Mouse (Mus musculus) hindbrain, embryonic 16.5 days (tissue): Measurements from ENCODE around the gene Sgk2. TPM values are rescaled to one million over a fixed set of nuclear protein-coding genes. Genes with fewer than 3 reads are reported as not detected.
A peak's percentile ranks its signal among the peaks of the same experiment; 100 is the strongest.

Source experiments
- ATAC-seq: fragments of 200-750 bp; cut with Nextera tagmentation; 2 replicates; pipeline ENCODE4 v1.8.0; 2017; ENCODE audit warnings: moderate TSS enrichment, moderate library complexity
- H3K27ac ChIP-seq: fragments of 300-500 bp; sonication (generic); 2 replicates; pipeline ENCODE4 v1.5.1; 2014; ENCODE audit warnings: low read depth, mild to moderate bottlenecking, control low read depth, low read length, moderate library complexity
- H3K27me3 ChIP-seq: fragments of 300-500 bp; sonication (generic); replicated peaks from 2 replicates; pipeline ENCODE4 v1.6.1; 2014; ENCODE audit warnings: low read length; ENCODE audit not compliant: control insufficient read depth, insufficient read depth
- H3K36me3 ChIP-seq: fragments of 300-500 bp; sonication (generic); 2 replicates; pipeline ENCODE4 v1.6.1; 2014; ENCODE audit warnings: mild to moderate bottlenecking, low read length, moderate library complexity, mixed read lengths; ENCODE audit not compliant: control insufficient read depth, insufficient read depth
- H3K4me1 ChIP-seq: fragments of 300-500 bp; sonication (generic); 2 replicates; pipeline ENCODE4 v1.6.1; 2014; ENCODE audit warnings: low read depth, low read length; ENCODE audit not compliant: control insufficient read depth, insufficient read depth
- H3K4me2 ChIP-seq: fragments of 300-500 bp; sonication (generic); 2 replicates; pipeline ENCODE4 v1.6.1; 2014; ENCODE audit warnings: mild to moderate bottlenecking, low read length, control low read depth, moderate library complexity
- H3K4me3 ChIP-seq: fragments of 300-500 bp; sonication (generic); 2 replicates; pipeline ENCODE4 v1.5.1; 2014; ENCODE audit warnings: mild to moderate bottlenecking, low read length, control low read depth, moderate library complexity
- H3K9ac ChIP-seq: fragments of 300-500 bp; sonication (generic); 2 replicates; pipeline ENCODE4 v1.6.1; 2014; ENCODE audit warnings: low read depth, mild to moderate bottlenecking, control low read depth, low read length, moderate library complexity
- H3K9me3 ChIP-seq: fragments of 300-500 bp; sonication (generic); 2 replicates; pipeline ENCODE4 v1.6.1; 2014; ENCODE audit warnings: mild to moderate bottlenecking, low read length, moderate library complexity; ENCODE audit not compliant: control insufficient read depth
- WGBS: fragments of 180-500 bp; shearing (Covaris S2); extraction: QIAGEN DNeasy Blood & Tissue Kit; methylation state at CpG from one replicate; pipeline ENCODE4 v1.1.7; 2014; 5-methylcytosine and 5-hydroxymethylcytosine counted together
- polyA plus RNA-seq: library from polyadenylated mRNA; unstranded; fragments of >200 nt; fragmentation: Nextera tagmentation; extraction: Ambion mirVana; gene quantifications from 2 replicates; pipeline ENCODE4 v1.2.1, GENCODE M21; 2015

Sgk2 gene
- polyA plus RNA-seq, 1 experiment from 2014 or later: 0.25 TPM

DNA sequence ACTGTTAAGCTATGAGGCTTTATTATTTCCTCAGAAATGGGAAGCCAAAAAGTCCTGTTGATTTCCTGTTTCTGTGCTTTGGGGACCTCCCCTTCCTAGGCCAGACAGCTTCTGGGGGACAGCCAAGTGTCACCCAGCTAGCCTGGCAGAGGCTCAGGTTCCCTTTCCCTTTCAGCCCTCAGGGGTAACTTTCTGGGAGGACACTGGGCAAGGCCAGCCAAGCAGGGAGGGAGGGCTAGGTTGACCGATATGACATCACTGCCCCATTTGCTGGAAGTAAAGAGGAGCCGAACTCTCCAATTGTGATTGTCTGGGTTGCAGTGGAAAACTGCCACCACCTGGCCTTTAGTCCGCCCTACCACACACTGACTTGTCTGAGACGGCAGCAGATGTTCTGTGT lies 11.1 kb upstream of the Sgk2 start:
- H3K4me2 ChIP-seq: no peak overlapping the region
- H3K27me3 ChIP-seq: no peaks in the 10 kb centered on the region
- peak; percentile 54; the same call in 1 of the 2 replicates for ATAC-seq
- H3K4me1 ChIP-seq: peaks cover 16% of the 10 kb centered on the region
- no peak overlapping the region for H3K27ac ChIP-seq
- no peaks in the 10 kb centered on the region for H3K36me3 ChIP-seq
- no peak overlapping the region for H3K9ac ChIP-seq
- 56% methylated on average over 4 of the region's 4 CpGs for WGBS
- no peaks in the 10 kb centered on the region for H3K9me3 ChIP-seq
- H3K4me3 ChIP-seq: no peak overlapping the region

- Histone ChIP-seq H3K27ac (no peak overlapping the region), H3K27me3 (no peaks in the 10 kb centered on the region; the same call in 1 of the 2 replicates), H3K36me3 (no peaks in the 10 kb centered on the region), H3K4me2 (no peak overlapping the region), H3K4me1 (no peaks in the 10 kb centered on the region), H3K9me3 (no peaks in the 10 kb centered on the region), H3K4me3 (no peak overlapping the region), H3K9ac (no peak overlapping the region)
- ATAC-seq: no peak
- 89% methylated on average over 6 of the region's 6 CpGs for whole genome bisulfite sequencing
These were observed 2.7 kb upstream of the Sgk2 start for GRCm38 (mm10) chr2:162984381-162984780.

DNA sequence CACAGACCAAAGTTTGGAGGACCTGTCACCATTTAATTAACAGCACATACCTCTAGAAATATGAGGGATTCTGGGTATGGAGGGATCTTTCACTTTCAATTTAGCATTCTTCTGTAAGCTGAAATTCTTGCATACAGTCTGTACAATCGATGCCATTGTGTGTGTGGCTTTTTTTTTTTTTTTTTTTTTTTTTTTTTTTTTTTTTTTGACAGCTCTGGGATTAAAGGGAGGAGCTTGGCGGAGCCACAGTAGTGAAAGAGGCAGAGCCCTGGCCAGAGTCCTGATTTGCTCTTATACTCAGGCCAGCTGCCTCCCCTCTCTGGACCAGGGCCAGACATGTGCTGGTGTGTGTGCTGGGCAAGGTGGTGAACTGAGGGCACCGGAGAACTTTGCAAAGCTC lies 1.2 kb upstream of the Sgk2 start:
- no peak overlapping the region for H3K4me3 ChIP-seq
- no peaks in the 10 kb centered on the region for H3K4me1 ChIP-seq
- WGBS: 33% methylated on average over 3 of the region's 3 CpGs
- no peak overlapping the region for H3K4me2 ChIP-seq
- ATAC-seq: peak; percentile 69; the same call in 1 of the 2 replicates
- H3K9me3 ChIP-seq: no peaks in the 10 kb centered on the region
- no peak overlapping the region for H3K27ac ChIP-seq
- H3K27me3 ChIP-seq: no peaks in the 10 kb centered on the region; the same call in 1 of the 2 replicates
- H3K36me3 ChIP-seq: no peaks in the 10 kb centered on the region
- no peak overlapping the region for H3K9ac ChIP-seq

DNA sequence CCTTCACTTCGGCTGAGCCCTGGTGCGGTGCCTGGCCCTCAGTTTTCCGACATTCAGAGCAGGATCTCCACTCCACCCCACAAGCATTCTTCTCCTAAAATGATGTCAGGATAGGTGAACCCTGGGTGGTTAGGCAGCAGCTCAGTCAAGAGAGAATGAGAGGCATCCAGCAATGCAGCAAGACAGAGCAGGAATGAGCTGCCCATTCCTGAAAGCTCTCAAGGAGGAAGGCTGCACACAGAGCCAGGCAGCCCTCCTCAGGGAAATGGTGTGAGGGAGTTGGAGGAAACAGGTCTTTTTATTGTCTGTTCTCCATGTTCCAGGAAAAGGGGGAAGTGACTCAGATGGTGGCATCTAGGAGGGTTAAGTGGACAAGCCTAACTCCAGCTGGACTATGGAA lies 366 bp upstream of the Sgk2 start:
- H3K27me3 ChIP-seq: no peaks in the 10 kb centered on the region; the same call in 1 of the 2 replicates
- no peaks in the 10 kb centered on the region for H3K36me3 ChIP-seq
- WGBS: 90% methylated on average over 3 of the region's 3 CpGs
- H3K4me2 ChIP-seq: no peak overlapping the region
- no peaks in the 10 kb centered on the region for H3K4me1 ChIP-seq
- no peaks in the 10 kb centered on the region for H3K9me3 ChIP-seq
- H3K9ac ChIP-seq: no peak overlapping the region
- no peak overlapping the region for H3K27ac ChIP-seq
- no peak overlapping the region for H3K4me3 ChIP-seq
- ATAC-seq: no peak

- Histone ChIP-seq H3K27ac (no peak overlapping the region), H3K4me1 (no peaks in the 10 kb centered on the region), H3K4me2 (no peak overlapping the region), H3K27me3 (no peaks in the 10 kb centered on the region; the same call in 1 of the 2 replicates), H3K36me3 (no peaks in the 10 kb centered on the region), H3K4me3 (no peak overlapping the region), H3K9me3 (no peaks in the 10 kb centered on the region), H3K9ac (no peak overlapping the region)
- ATAC-seq: no peak
- 85% methylated on average over 4 of the region's 4 CpGs for WGBS
These were observed 1.1 kb downstream of the Sgk2 start for GRCm38 (mm10) chr2:162988235-162988634.

- no peaks in the 10 kb centered on the region for H3K27me3 ChIP-seq
- H3K36me3 ChIP-seq: no peaks in the 10 kb centered on the region
- WGBS: 34% methylated on average over 6 of the region's 6 CpGs
- no peak overlapping the region for H3K27ac ChIP-seq
- H3K4me1 ChIP-seq: no peaks in the 10 kb centered on the region
- no peak overlapping the region for H3K9ac ChIP-seq
- H3K4me2 ChIP-seq: no peak overlapping the region
- ATAC-seq: no peak
- no peaks in the 10 kb centered on the region for H3K9me3 ChIP-seq
- H3K4me3 ChIP-seq: no peak overlapping the region
These were observed 4.4 kb downstream of the Sgk2 start for GRCm38 (mm10) chr2:162991394-162992083.

DNA sequence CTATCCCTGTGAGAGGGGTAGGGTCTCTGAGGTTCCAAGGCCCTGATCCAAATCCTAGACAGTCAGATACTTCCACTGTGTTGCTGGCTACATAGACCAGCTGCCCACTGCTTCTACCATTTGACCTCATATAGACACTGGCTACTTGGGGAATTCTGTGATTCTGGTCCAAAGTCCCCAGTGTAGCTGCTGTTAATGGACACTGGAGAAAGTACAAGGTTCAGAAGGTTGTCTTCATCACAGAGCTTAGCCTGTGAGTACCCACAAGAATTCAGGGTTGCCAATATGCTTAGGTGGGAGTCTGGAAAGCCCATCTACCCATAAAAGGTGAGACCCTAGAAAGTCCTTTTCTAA lies 4.9 kb downstream of the Sgk2 start:
- ATAC-seq: no peak

DNA sequence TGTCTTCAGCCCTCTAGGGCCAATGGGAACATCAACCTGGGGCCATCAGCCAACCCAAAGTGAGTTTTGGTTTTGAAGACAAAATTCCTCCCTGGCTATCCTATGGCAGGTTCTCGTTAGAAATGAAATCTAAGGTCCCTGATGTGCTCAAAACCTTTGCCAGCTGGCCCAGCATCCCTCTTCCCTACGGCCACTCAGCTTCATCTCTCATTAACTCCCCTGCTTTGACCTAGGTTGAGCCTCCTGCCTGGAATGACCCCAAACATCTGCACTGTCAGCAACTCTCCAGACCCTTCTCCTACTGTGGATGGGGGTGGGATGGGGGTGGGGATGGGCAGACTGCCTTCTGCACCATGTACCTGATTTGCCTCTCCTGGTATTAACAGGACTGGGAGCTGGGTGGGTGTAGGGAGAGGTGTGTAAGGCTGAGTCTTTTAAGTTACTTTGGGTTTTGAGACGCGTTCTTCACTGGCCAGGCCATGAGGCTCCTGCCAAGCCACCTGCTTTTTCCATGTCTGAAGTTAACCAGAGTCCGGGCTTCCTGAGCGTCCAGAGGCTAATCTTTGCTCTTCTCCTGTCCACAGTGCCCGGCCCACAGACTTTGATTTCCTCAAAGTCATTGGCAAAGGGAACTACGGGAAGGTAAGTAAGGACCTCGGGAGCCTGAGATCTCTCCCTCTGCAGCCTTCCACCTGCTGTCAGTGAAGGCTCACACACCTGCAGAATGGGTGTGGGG lies 6.9 kb downstream of the Sgk2 start:
- Histone ChIP-seq H3K27ac (no peak overlapping the region), H3K4me1 (no peaks in the 10 kb centered on the region; the same call in none of the 2 replicates), H3K9me3 (no peaks in the 10 kb centered on the region), H3K9ac (no peak overlapping the region), H3K27me3 (no peaks in the 10 kb centered on the region), H3K4me2 (no peak overlapping the region), H3K36me3 (no peaks in the 10 kb centered on the region), H3K4me3 (no peak overlapping the region)
- WGBS: 86% methylated on average over 9 of the region's 9 CpGs
- no peak for ATAC-seq

More for the DNA sequence above, 4.9 kb downstream of the Sgk2 start:
- Histone ChIP-seq H3K4me3 (no peak overlapping the region), H3K9ac (no peak overlapping the region), H3K9me3 (no peaks in the 10 kb centered on the region), H3K27me3 (no peaks in the 10 kb centered on the region), H3K36me3 (no peaks in the 10 kb centered on the region), H3K27ac (no peak overlapping the region), H3K4me2 (no peak overlapping the region), H3K4me1 (no peaks in the 10 kb centered on the region)

DNA sequence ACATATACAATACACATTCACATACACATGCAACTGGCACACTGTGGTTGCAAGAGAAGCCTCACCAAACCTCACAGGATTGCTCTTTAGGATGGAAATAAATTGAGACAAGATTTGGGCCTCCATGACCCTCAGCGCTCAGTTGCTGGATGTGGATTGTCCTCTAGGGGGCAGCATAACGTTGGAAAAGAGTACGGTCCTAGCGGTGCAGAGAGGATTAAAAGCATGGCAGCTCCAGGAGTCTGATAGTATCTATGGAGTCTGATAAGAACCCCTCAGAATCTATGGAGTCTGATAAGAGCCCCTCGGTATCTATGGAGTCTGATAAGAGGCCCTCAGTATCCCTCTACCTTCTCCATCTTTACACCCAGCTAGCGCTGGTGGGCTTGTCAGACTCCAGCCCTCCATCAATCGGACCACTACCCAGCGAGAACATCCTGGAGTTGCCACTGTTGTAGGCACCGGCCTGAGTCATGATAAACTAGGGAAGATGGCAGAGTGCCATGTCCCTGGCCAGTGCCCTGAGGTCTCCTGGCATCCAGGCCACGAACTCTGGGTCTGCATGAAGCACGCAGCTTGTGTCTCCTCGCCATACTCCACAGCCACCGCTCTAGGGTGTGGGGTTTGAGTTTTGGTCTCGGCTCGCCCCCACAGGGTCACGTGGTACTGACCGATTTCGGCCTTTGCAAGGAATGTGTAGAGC lies 11.5 kb downstream of the Sgk2 start:
- ATAC-seq: peak; percentile 42; the same call in 1 of the 2 replicates
- H3K9ac ChIP-seq: no peak overlapping the region

More for the DNA sequence above, 11.5 kb downstream of the Sgk2 start:
- H3K4me2 ChIP-seq: peak overlapping the region; percentile 43
- no peak overlapping the region for H3K27ac ChIP-seq
- WGBS: 28% methylated on average over 18 of the region's 18 CpGs
- H3K9me3 ChIP-seq: no peaks in the 10 kb centered on the region
- H3K36me3 ChIP-seq: no peaks in the 10 kb centered on the region
- H3K27me3 ChIP-seq: no peaks in the 10 kb centered on the region
- H3K4me3 ChIP-seq: peak overlapping the region; percentile 5; the same call in 1 of the 2 replicates
- no peaks in the 10 kb centered on the region; the same call in none of the 2 replicates for H3K4me1 ChIP-seq
